Comparison of ENCODE assay signal across 8 mouse cellular contexts in genomic region chr7:127448521-127449300, GRCm38 (mm10). TPM values are rescaled to one million over a fixed set of nuclear protein-coding genes. Genes with fewer than 3 reads are reported as not detected.
DNase-seq lines count a peak whose midpoint lies in the region; ATAC-seq and TF ChIP-seq lines count a peak whose summit lies in the region.

Gene Zfp689, minus strand, starts transcription at chr7:127449158.

- peaks cover 0 to 22% of the 10 kb centered on the region in 2 experiments; a peak in 2 of 4 replicates for H3K4me1 ChIP-seq in MEL (ENCODE audit: control insufficient read depth in 1 of 2, insufficient read depth in 2 of 2, low read length in 2 of 2)
- H3K4me1 ChIP-seq in cerebellum, adult 2 months (ENCODE audit: control insufficient read depth, insufficient read depth, low read length) = peaks cover 6% of the 10 kb centered on the region
- H3K4me1 ChIP-seq in forebrain, postnatal 0 days (ENCODE audit: insufficient read depth) = peaks cover 9% of the 10 kb centered on the region; the same call in 1 of the 2 replicates
- peaks cover 32% of the 10 kb centered on the region for H3K4me1 ChIP-seq in lung, embryonic 15.5 days

- peak within 1 kb of the TSS; percentile 78 for H3K27ac ChIP-seq in MEL (ENCODE audit: control insufficient read depth, low read depth, low read length)
- peak within 1 kb of the TSS; percentile 80 for H3K27ac ChIP-seq in cerebellum, adult 2 months (ENCODE audit: insufficient read depth, low read length)
- peak within 1 kb of the TSS; percentile 91 for H3K27ac ChIP-seq in forebrain, postnatal 0 days (ENCODE audit: low read depth, low read length)
- H3K27ac ChIP-seq in lung, embryonic 15.5 days = peak within 1 kb of the TSS; percentile 91

- TF ChIP-seq EP300 in MEL (IDR thresholded peaks at IDR 0.05; ENCODE audit: low read depth in 1 of 2, low read length in 2 of 2) = peak in 1 of 2 experiments; percentile 18; a peak in 2 of 4 replicates

- under 1% methylated on average over 54 of the region's 54 CpGs for WGBS in cerebellum, adult 2 months
- under 1% methylated on average over 54 of the region's 54 CpGs for WGBS in forebrain, postnatal 0 days
- under 1% methylated on average over 54 of the region's 54 CpGs for WGBS in lung, embryonic 15.5 days

- TF ChIP-seq CTCF in MEL (IDR thresholded peaks at IDR 0.05 in 2 of 3, conservative IDR thresholded peaks at IDR 0.05 in 1 of 3; ENCODE audit: control insufficient read depth in 1 of 3, insufficient read depth in 1 of 3, low read depth in 2 of 3, low read length in 3 of 3, poor library complexity in 1 of 3, severe bottlenecking in 1 of 3) = 0 out of 6 replicates have a peak, but pooled peaks of 1 of the 3 experiments have one; percentile 13
- TF ChIP-seq CTCF in cerebellum, adult 2 months (IDR thresholded peaks at IDR 0.05; ENCODE audit: borderline replicate concordance, insufficient read depth, low read depth, low read length) = no peak
- peak; percentile 8; the same call in 1 of the 2 replicates for TF ChIP-seq CTCF in forebrain, postnatal 0 days (IDR thresholded peaks at IDR 0.05; ENCODE audit: low read depth)

- H3K4me3 ChIP-seq in MEL (ENCODE audit: control insufficient read depth in 1 of 2, insufficient read depth in 1 of 2, low read depth in 2 of 2, low read length in 2 of 2) = peak within 1 kb of the TSS; percentile 93 to 94
- peak within 1 kb of the TSS; percentile 92 for H3K4me3 ChIP-seq in cerebellum, adult 2 months (replicated peaks; ENCODE audit: insufficient read depth, low read depth, low read length)
- peak within 1 kb of the TSS; percentile 96 for H3K4me3 ChIP-seq in forebrain, postnatal 0 days (ENCODE audit: low read depth, low read length)
- peak within 1 kb of the TSS; percentile 82 for H3K4me3 ChIP-seq in lung, embryonic 15.5 days

- no peak for TF ChIP-seq RAD21 in MEL (IDR thresholded peaks at IDR 0.05; ENCODE audit: low read depth, low read length)

- H3K9me3 ChIP-seq in MEL (replicated peaks; ENCODE audit: insufficient read depth, low read length) = no peaks in the 10 kb centered on the region
- no peaks in the 10 kb centered on the region for H3K9me3 ChIP-seq in forebrain, postnatal 0 days (ENCODE audit: low read length)
- no peaks in the 10 kb centered on the region for H3K9me3 ChIP-seq in lung, embryonic 15.5 days

- H3K36me3 ChIP-seq in MEL (ENCODE audit: control insufficient read depth in 1 of 2, insufficient read depth in 2 of 2, low read length in 2 of 2) = peaks cover 0 to 19% of the 10 kb centered on the region in 2 experiments; a peak in 2 of 4 replicates
- H3K36me3 ChIP-seq in forebrain, postnatal 0 days (ENCODE audit: insufficient read depth) = peaks cover 18% of the 10 kb centered on the region
- peaks cover 36% of the 10 kb centered on the region for H3K36me3 ChIP-seq in lung, embryonic 15.5 days

- ATAC-seq in forebrain, postnatal 0 days = peak; percentile 97
- peak; percentile 93 for ATAC-seq in lung, embryonic 15.5 days (ENCODE audit: borderline replicate concordance, extremely low read depth, low FRiP score, low TSS enrichment)

- peak within 1 kb of the TSS; percentile 91 for H3K9ac ChIP-seq in MEL (ENCODE audit: control insufficient read depth, low read depth, low read length, poor library complexity, severe bottlenecking)
- peak within 1 kb of the TSS; percentile 83 for H3K9ac ChIP-seq in forebrain, postnatal 0 days
- H3K9ac ChIP-seq in lung, embryonic 15.5 days = peak within 1 kb of the TSS; percentile 92

- DNase-seq in MEL (ENCODE audit: low read depth, low spot score) = peak; percentile 98
- peak; percentile 94 to 96 for DNase-seq in cerebellum, adult 2 months
- peak; percentile 98 for DNase-seq in forebrain, postnatal 0 days
- DNase-seq in heart, postnatal 4 days = peak; percentile 94
- peak; percentile 96 for DNase-seq in layer of hippocampus, adult 8-10 months (ENCODE audit: low spot score in 2 of 2)
- DNase-seq in ovary, adult 18-20 months (ENCODE audit: low spot score) = peak; percentile 87
- peak; percentile 97 for DNase-seq in thymus, postnatal 0 days (ENCODE audit: low spot score)

- H3K27me3 ChIP-seq in MEL (ENCODE audit: control insufficient read depth in 1 of 2, insufficient read depth in 2 of 2, low read length in 2 of 2) = no peaks in the 10 kb centered on the region
- no peaks in the 10 kb centered on the region for H3K27me3 ChIP-seq in cerebellum, adult 2 months (ENCODE audit: control insufficient read depth, insufficient read depth, low read length)
- no peaks in the 10 kb centered on the region for H3K27me3 ChIP-seq in forebrain, postnatal 0 days (ENCODE audit: insufficient read depth, low read length)
- H3K27me3 ChIP-seq in lung, embryonic 15.5 days = no peaks in the 10 kb centered on the region

- H3K79me2 ChIP-seq in MEL (ENCODE audit: control insufficient read depth, insufficient read depth, low read length, poor library complexity) = peaks cover 34% of the 10 kb centered on the region

- peak; percentile 41 to 72; a peak in 3 of 4 replicates for TF ChIP-seq POLR2A in MEL (IDR thresholded peaks at IDR 0.05; ENCODE audit: control insufficient read depth in 1 of 2, insufficient read depth in 1 of 2, low read depth in 1 of 2, low read length in 2 of 2, poor library complexity in 1 of 2)
- peak; percentile 38; the same call in 1 of the 2 replicates for TF ChIP-seq POLR2A in cerebellum, adult 2 months (IDR thresholded peaks at IDR 0.05; ENCODE audit: borderline replicate concordance, insufficient read depth, low read length)

- H3K4me2 ChIP-seq in forebrain, postnatal 0 days (ENCODE audit: low read depth) = peak within 1 kb of the TSS; percentile 55
- H3K4me2 ChIP-seq in lung, embryonic 15.5 days = peak within 1 kb of the TSS; percentile 78

TF ChIP-seq in MEL, 35 proteins besides CTCF, POLR2A, EP300 and RAD21 (continues in another document):
- TF ChIP-seq MXI1 (IDR thresholded peaks at IDR 0.05; ENCODE audit: low read depth, low read length) (peak; percentile 78), MEF2A (IDR thresholded peaks at IDR 0.05; ENCODE audit: extremely low read depth, insufficient replicate concordance, low read depth, low read length, poor library complexity, severe bottlenecking) (no peak), SIN3A (IDR thresholded peaks at IDR 0.05; ENCODE audit: low read length) (peak; percentile 95), POLR2AphosphoS5 (IDR thresholded peaks at IDR 0.05; ENCODE audit: borderline replicate concordance, low read depth, low read length) (no peak), ZC3H11A (IDR thresholded peaks at IDR 0.05; ENCODE audit: low read depth, low read length) (no peak), CHD1 (IDR thresholded peaks at IDR 0.05; ENCODE audit: low read depth, low read length) (no peak), MAFK (IDR thresholded peaks at IDR 0.05; ENCODE audit: borderline replicate concordance, low read depth, low read length) (no peak), SMC3 (IDR thresholded peaks at IDR 0.05; ENCODE audit: low read depth, low read length) (no peak), JUND (IDR thresholded peaks at IDR 0.05; ENCODE audit: low read depth, low read length) (no peak), ZMIZ1 (IDR thresholded peaks at IDR 0.05; ENCODE audit: low read depth, low read length) (peak; percentile 78), ELF1 (IDR thresholded peaks at IDR 0.05; ENCODE audit: low read depth, low read length) (peak; percentile 62), POLR2AphosphoS2 (IDR thresholded peaks at IDR 0.05; ENCODE audit: low read length) (peak; percentile 81), ZNF384 (IDR thresholded peaks at IDR 0.05; ENCODE audit: low read depth, low read length) (no peak), USF2 (IDR thresholded peaks at IDR 0.05; ENCODE audit: borderline replicate concordance in 1 of 2, insufficient read depth in 1 of 2, low read depth in 1 of 2, low read length in 2 of 2) (no peak), MYB (IDR thresholded peaks at IDR 0.05; ENCODE audit: low read depth, low read length) (peak; percentile 60; the same call in 1 of the 2 replicates), BHLHE40 (IDR thresholded peaks at IDR 0.05; ENCODE audit: borderline replicate concordance, low read depth, low read length) (no peak), GATA1 (IDR thresholded peaks at IDR 0.05; ENCODE audit: low read depth, low read length) (peak; percentile 40; the same call in 1 of the 2 replicates), ZKSCAN1 (IDR thresholded peaks at IDR 0.05; ENCODE audit: low read depth, low read length) (no peak), KAT2A (conservative IDR thresholded peaks at IDR 0.05; ENCODE audit: low read depth, low read length) (peak; percentile 98), ETS1 (IDR thresholded peaks at IDR 0.05; ENCODE audit: low read depth, low read length) (no peak), HCFC1 (IDR thresholded peaks at IDR 0.05; ENCODE audit: low read depth, low read length) (peak; percentile 100), TAL1 (IDR thresholded peaks at IDR 0.05; ENCODE audit: low read length) (no peak), UBTF (IDR thresholded peaks at IDR 0.05; ENCODE audit: borderline replicate concordance, insufficient read depth, low read depth, low read length) (peak; percentile 69; the same call in 1 of the 2 replicates), TCF12 (IDR thresholded peaks at IDR 0.05; ENCODE audit: low read depth, low read length) (peak; percentile 22; the same call in 1 of the 2 replicates), NELFE (IDR thresholded peaks at IDR 0.05; ENCODE audit: low read depth, low read length) (peak; percentile 75), MYC (IDR thresholded peaks at IDR 0.05; ENCODE audit: low read depth, low read length) (peak; percentile 87), MAZ (IDR thresholded peaks at IDR 0.05; ENCODE audit: low read depth, low read length) (no peak; the same call in 1 of the 2 replicates), TBP (IDR thresholded peaks at IDR 0.05; ENCODE audit: low read depth, low read length) (peak; percentile 95), CHD2 (IDR thresholded peaks at IDR 0.05; ENCODE audit: low read length) (peak; percentile 96), RCOR1 (IDR thresholded peaks at IDR 0.05; ENCODE audit: low read depth, low read length) (no peak)

RNA-seq across cellular contexts. Expression of gene Zfp689, which starts in this region (rescaled TPM):
- total RNA-seq in MEL (2012; rRNA removed) = 4.0 and 4.9 TPM in 2 replicates
- 1 to 10 TPM in 1 of 2 experiments, not detected in 1; 7.2 TPM for polyA plus RNA-seq in MEL (2012; ENCODE audit: insufficient read depth in 1 of 2, insufficient read length in 2 of 2, low read depth in 1 of 2, low replicate concordance in 2 of 2, missing spikeins in 1 of 2)
- 6.8 and 6.9 TPM in 2 replicates for polyA plus RNA-seq in cerebellum, adult 2 months (2012; rRNA removed)
- 10.0 and 11.5 TPM in 2 replicates for total RNA-seq in forebrain, postnatal 0 days (2014; rRNA removed)
- polyA plus RNA-seq in forebrain, postnatal 0 days (2015; fragmentation: Nextera tagmentation; extraction: Ambion mirVana) = 6.7 and 9.0 TPM in 2 replicates
- total RNA-seq in heart, postnatal 4 days (2021) = 1 to 10 TPM; 3.9 to 4.8 TPM
- 1 to 10 TPM; 4.5 to 7.3 (median 5.5) TPM for total RNA-seq in layer of hippocampus, adult 8-10 months (2022)
- polyA plus RNA-seq in lung, embryonic 15.5 days (2015; fragmentation: Nextera tagmentation; extraction: Ambion mirVana) = 6.4 and 6.5 TPM in 2 replicates
- polyA plus RNA-seq in thymus, postnatal 0 days (2015; fragmentation: Nextera tagmentation; extraction: Ambion mirVana) = 4.3 and 4.7 TPM in 2 replicates

Comparison
In these comparisons a context has a peak if more than half of its experiments do, and no peak if none do; other contexts are left out.
1. Peak in every context shown above with its lines: DNase-seq, ATAC-seq, H3K4me3 ChIP-seq and H3K27ac ChIP-seq.